Mouse (Mus musculus) monocyte, adult 5-6 weeks (primary cell): ENCODE measurements around the gene Trhr2. TPM values are rescaled to one million over a fixed set of nuclear protein-coding genes. Genes with fewer than 3 reads are reported as not detected.

Experiments used
- ATAC-seq: fragments of 153-309, 156-312 bp; replicated peaks from 2 replicates; pipeline ENCODE4 v1.8.0; 2017; ENCODE audit warnings: mild to moderate bottlenecking; ENCODE audit not compliant: low TSS enrichment, insufficient number of reproducible peaks, severe bottlenecking, poor library complexity, low FRiP score
- total RNA-seq: library from RNA; stranded (forward); fragments of 200-1000, 200-491, 200-594 nt; gene quantifications from 3 replicates; pipeline ENCODE4 v1.2.3, GENCODE M21; 2017

Trhr2 gene
- total RNA-seq, 1 experiment from 2014 or later = not detected

DNA sequence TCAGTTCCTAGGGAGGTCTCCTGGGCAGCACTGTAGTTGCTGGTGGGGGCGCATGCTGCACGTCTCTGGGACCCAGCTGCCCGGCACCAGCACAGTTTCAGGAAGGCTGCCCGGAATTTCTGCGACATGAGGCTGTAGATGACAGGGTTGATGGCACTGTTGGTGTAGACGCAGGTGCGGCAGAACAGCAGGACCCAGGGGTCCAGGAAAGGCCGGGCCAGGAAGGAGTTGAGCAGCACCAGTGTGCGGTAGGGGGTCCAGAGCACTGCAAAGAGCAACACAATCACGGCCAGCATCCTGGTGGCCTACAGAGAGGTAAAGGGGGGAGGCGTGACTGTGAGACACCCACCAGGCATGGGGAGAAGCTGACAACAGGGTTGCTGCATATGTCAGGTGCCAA, 3.3 kb downstream of the Trhr2 start:
- no peak for ATAC-seq

DNA sequence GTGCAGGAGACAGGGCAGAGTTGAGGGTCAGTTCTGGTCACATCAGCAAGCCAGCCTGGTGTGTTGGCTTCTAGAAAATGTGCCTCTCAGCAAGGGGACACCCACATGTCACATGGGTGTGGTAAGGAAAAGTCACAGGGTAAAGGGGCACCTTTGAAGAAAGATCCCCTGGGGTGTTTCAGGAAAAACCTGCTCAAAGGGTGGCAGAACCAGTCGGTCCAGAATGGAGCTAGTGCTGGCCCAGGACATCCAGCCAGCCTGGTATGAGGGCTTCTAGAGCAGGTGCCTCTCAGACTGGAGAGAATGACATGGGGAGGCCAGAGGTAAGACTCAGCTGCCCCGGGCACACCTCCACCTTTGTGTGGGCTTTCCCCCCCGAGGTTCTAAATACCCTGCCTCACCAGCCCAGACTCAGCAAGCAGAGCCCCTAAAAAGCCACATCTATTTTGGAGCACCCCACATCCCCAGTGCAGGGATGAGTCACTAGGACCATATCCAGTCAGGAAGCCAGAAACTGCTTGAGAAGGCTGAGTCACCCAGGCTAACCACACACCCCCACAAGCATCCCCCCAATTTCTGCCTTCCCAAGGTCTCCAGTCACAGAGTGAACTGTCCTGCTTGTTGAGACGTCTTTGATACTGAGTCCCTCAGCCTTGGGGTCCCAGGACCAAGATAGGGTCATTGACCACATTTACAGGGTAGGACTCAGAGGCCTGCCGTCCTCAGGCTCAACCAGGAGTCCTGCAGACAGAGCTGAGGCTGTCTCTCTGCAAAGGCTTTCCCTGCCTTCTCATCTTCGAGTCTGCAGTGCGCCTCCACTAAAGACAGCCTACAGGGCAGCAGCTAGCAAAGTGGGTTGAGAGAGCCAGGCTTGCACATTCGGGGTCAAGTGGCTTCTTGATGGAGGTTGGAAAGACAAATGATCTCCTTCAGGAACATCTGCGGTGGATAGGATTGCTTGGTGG, 4.6 kb downstream of the Trhr2 start:
- no peak for ATAC-seq

DNA sequence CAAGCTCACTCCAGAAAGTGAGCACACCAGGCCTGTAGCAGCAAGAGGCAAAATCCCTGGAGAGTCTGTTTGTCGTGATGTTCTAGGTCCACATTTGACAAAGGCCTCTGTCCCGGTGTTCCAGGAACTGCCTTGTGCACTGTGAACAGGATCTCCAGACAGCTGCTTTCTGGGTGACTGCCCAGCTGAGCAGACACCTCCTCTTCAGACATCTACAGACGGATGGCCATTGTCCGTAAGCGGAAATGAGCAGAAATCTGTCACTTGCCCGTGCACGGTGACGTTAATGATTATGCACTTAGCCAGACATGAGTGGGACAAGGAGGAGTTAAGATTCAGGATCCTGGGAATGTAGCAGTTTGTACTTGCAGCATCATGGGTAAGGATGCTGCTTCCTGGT, 6.4 kb downstream of the Trhr2 start:
- no peak for ATAC-seq

DNA sequence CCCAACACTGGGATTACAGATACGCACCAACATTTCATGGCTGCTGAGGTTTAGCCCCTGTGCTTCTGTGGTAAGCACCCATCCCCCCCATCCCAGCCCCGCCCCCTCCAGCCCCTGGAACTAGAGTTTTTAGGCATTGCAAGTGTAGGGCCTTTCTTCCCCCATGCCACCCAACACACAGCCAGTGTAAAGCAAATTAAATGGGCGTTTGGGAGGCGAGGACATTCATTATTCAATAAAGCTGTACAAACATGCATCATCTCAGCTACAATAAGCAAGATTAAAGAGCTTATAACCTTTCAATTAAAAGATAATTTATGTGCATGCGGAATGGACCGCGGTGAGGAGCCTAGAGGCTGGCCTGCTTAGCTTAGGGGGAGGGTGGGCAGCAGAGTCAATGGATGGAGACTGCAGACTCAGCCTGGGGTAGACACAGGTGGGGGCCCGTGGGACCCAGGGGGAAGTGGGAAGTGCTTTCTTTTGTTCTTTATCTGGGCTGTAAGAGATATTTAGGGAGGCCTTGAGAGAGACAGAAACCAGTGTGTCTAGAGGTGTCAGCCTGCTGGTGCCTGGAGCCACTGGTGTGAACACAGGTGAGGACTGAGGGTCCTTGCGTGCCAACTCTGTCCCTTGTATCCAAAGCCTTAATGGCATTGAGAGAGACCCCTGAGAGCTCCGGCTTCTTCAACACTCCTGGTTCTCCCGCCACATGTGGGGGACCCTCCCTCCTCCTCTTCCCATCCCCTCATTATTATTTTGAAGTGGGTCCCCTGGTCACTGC, 10.0 kb downstream of the Trhr2 start:
- ATAC-seq = no peak

DNA sequence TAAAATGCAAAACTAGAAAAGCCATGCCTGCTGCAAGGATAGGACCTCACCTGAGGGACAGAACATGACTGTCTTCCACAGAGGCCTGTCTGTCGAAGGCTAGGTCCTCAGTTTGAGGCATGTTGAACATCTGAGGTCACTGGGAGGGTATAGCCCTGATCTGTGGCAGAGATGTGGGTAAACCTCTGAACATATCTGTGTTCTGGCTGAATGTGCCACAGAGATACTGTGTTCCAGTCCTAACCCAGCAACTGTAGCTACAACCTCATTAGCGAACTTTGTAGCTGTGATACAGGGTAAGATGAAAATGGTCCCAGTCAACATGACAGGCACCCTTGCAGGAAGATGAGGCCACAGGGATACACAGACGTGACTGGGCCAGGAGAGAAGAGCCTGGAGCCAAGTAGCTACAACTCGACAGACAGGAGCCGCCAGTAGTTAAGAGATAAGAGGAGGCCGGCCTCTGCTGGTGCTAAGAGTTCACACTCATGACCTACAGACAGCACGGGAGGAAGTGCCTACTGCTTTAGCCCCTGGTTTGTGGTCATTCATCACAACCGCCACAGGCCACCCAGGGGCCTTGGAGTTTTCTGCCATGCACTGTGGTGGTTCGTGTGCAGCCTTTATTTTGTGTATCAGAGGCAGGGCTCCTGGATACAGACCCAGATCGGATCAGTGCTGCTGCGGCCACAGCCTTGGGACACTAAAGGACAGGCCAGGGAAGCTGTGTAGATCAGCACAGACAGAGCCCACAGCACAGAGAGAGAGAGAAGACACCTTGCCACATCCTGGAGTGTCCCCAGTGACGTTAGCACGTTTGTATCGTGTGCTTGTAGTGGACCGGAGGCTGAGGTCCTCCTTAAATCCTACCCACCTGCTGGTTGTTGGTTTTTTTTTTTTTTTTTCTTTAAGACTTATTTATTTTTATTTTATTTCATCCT, 10.9 kb downstream of the Trhr2 start:
- ATAC-seq = peak; percentile 55

DNA sequence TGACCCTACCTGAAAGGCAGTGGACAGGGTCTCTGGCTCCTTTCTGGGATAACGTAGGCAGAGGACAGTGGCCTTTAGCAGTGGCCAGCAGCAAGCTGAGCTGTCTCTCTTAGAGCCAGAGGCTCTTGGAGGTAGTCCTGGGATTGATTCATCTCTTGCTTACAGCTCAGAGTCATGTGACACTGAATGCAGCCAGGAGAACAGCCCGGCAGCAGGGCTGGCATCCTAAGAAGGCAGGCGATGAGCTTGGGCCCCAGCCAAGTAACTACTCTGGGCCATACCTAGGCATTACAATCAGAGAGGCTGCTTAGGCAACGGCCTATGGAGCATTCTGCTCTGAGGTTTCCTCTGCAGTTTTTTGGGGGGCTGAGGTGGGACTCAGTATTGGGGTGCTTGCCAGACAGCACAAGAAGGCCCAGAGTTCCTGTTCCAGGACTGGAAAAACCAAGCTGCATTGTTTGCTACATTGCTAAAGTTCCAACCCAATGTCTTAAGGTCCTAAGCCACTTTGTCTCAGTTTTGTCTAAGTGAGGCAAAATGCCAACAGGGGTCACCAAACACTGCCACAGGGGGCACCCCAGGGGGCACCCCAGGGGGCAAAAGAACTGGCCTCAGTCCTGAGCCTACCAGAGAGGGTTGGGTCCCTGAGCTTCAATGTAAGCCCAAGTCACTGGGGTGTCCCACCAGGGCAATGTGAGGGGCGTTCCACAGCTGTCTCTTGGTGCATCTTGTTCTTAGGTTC, 12.6 kb downstream of the Trhr2 start:
- ATAC-seq = no peak

DNA sequence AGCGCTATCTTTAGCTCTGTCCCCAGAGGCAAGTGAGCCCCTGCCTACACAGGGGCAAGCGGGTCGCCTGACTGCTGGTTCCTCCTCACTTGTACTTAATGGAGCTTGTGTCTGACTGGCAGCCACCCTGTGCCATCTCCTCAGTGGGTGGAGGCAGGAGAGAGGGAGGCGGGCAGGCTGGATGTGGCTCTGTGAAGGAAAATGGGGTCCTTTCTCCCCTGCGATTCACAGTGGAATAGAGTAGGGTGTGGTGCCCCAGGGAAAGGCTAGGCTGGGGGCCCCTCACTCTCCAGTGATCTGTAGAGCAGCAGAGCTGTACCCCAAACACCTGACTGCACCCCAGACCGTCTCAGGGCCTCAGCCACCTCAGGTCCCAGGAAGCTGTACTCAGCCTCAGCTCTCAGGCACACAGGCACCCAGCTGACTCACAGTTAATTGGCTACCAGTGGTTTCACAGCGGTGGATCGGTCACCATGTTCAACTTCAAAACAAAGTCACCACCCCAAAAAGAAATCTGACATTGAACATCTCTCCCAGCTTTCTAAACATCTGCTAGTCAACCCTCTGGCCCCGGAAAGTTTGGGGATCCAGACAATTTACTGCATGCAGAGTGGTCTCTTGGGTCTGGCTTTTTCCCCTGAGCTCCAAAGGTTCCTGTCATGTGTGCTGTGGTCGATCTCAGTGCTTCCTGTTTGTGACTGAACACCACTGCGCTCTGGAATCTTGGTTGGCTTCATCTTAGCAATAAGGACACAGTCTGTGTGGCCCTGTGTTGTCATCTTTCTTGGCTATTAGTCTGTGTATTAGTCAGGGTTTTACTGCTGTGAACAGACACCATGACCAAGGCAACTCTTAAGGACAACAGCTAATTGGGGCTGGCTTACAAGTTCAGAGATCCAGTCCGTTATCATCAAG, 15.1 kb downstream of the Trhr2 start:
- ATAC-seq = no peak

DNA sequence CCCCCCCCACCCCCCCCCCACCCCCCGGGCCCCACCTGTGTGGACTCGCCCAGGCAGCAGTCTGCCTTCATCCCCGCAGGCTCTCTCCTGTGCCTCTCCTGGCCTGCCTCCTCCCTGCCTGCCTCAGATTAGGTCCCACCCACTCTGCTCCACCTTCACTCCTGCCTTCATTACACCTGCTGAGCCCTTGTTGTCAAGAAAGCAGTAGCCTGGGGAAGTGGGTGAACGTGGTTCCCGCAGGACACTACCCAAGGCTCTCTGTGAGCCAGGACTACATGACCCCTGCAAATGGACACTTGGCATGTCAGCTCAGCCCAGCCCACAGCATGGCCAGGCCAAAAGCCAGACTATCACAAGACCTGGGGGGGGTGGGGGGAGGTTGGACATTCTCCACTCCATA, 16.3 kb downstream of the Trhr2 start:
- ATAC-seq = no peak

DNA sequence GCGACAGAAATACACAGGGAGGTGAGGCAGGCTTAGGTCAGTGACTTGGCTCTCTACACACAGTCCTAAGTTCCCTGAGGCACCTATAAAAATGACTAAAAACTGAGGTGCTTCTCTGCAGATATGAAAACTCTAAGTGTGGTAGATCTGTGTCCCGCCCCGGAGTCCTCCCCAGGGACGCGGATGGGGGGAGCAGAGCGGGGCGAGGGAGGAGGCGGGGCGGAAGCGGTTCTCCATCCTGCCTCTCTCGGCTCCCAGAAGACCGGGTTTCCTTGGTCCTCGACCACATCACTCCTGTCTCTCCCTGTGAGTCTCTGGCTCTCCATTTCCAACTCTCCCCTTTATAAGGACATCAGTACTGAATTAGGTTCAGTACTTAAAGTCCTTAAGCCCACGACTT, 16.8 kb downstream of the Trhr2 start:
- ATAC-seq = no peak

DNA sequence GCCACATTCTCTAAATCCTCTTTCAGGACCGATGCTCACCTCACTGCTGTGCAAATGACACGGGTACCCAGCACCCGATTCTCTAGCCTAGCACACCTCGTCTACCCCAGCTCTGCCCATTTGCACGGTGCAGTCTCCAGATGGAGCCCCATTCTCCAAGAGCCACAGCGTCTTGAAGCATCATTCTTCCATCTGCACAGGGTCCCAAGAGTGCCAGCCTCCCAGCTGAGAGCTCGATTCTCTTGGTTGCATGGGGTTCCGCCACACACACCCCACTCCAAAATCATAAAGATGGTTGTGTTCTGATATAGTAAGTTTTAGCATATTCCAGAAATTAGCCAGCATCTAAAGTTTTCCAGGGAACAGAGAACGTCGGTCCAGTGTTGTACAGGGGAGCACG, 17.2 kb downstream of the Trhr2 start:
- ATAC-seq = no peak

DNA sequence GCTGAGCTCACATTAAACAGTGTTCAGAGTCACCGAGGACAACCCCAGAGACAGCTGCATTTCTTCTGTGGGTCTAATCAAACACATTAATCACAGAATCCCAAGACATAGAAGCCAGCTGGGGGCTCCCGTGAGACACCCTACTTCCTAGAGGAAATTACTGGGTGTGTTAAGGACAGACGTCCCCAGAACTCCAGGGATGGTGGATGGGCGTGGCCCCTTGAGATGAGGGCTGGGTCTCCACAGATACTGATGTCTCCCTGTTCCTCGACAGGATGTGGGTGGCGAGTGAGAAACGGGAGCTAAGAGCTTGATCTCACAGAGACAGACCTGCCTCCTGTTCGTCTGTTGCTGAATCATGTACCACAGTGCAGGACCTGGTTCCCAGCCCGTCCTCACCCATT, 17.7 kb downstream of the Trhr2 start:
- no peak for ATAC-seq

DNA sequence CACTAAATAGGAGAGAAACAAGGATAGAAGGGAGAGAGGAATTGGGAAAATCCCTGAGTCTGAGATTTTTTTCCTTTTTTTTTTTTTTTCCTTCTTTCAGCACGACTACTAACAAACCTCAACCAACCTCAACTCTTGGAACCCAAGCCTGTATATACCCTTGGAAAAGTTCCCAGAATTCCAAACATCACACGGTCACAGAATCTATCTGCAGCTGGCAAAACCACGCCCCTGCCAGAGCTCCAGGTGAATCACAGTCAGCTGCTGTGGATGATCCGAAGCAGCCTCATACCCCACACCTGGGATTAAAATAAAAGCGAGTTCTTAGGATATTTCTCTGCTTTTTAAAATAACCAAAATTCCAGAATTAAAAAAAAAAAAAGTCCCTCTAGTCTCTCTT, 18.2 kb downstream of the Trhr2 start:
- ATAC-seq = no peak

DNA sequence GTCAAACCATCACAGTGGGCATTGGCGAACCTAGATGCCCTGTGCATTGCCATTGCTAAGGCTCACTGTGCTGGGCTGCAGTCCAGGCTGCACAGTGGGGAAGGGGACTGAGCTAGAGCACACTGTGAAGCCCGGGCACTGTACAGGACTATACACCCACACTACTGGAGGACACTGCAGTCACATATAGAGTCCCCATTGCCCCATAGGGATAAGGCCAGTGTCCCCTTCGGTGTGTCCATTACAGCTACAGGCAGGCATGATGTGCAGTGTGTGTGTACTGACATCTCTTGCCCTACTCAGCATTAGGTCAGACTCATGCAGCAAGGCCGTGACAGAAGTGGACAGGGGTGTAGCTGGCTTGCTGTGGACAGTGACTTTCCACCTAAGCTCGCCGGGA, 18.8 kb downstream of the Trhr2 start:
- ATAC-seq = no peak

DNA sequence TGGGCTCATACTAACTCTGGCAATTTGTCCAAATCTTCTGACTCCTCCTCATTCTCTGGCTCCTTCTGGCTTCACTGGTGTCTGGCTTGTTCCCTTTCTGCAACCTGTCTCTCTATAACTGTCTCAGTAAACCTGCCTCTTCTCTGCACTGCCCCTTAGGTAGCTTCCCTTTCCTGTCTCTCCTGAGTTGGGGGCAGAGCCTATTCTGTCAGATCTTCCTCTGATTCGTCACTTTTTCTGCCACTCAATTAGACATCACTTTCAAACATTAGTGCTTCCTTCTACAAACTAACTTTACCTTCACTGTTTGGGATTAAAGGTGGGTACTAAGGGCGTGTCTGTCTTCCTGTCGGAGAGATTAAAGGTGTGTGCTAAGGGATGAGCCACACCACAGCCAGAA, 19.8 kb downstream of the Trhr2 start:
- no peak for ATAC-seq

DNA sequence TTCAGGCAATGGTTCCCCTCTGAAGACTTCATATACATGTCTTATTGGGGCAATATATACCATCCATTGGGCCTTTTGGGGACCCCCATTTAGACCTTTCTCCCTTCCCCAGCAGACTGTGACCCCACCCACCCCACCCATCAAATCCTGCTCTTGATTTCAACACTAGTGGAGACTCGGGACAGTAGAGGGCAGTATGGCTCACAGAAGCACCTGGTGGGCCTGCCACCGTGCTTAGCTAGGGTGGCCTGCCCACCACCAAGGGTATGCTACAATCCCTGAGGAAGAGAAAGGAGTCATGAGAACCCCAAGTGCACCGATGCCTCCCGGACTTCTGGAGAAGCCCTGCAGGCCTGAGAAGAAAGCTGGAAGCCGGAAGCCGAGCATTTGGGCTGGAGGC, 21.7 kb downstream of the Trhr2 start:
- ATAC-seq = no peak

DNA sequence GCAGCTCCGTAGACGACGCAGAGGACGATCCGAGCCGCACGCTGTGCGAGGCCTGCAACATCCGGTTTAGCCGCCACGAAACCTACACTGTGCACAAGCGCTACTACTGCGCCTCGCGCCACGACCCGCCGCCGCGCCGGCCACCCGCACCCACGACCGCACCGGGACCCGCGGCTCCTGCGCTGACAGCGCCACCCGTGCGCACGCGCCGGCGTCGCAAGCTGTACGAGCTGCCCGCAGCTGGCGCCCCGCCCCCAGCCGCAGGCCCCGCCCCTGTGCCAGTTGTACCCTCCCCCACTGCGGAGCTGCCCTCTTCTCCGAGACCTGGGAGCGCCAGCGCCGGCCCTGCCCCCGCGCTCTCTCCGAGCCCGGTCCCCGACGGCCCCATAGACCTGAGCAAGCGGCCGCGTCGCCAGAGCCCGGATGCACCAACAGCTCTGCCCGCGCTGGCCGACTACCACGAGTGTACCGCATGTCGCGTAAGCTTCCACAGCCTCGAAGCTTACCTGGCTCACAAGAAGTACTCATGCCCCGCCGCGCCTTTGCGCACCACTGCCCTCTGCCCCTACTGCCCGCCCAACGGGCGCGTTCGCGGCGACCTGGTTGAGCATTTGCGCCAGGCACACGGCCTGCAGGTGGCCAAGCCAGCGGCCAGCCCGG, 24.2 kb downstream of the Trhr2 start:
- no peak for ATAC-seq
